Mouse (Mus musculus) intestine, embryonic 14.5 days (tissue): ENCODE data around the gene Gna11. TPM values are rescaled to one million over a fixed set of nuclear protein-coding genes. Genes with fewer than 3 reads are reported as not detected.

Source experiments
- ATAC-seq: fragments of 200-750 bp; cut with Nextera tagmentation; replicated peaks from 2 replicates; pipeline ENCODE4 v1.8.0; 2017; ENCODE audit warnings: low read depth, moderate number of reproducible peaks, moderate TSS enrichment, moderate library complexity; ENCODE audit not compliant: low FRiP score, low TSS enrichment
- DNase-seq: peaks from one replicate; pipeline ENCODE4 v3.0.0-alpha.2; 2018; ENCODE audit warnings: low spot score
- H3K27ac ChIP-seq: fragments of 300-500 bp; sonication (generic); 2 replicates; pipeline ENCODE4 v1.5.1; 2014; ENCODE audit warnings: low read depth, mild to moderate bottlenecking, control low read depth
- H3K27me3 ChIP-seq: fragments of 300-500 bp; sonication (generic); replicated peaks from 2 replicates; pipeline ENCODE4 v1.6.1; 2014; ENCODE audit warnings: low read length, control low read depth; ENCODE audit not compliant: control insufficient read depth, insufficient read depth
- H3K36me3 ChIP-seq: fragments of 300-500 bp; sonication (generic); 2 replicates; pipeline ENCODE4 v1.6.1; 2014; ENCODE audit warnings: low read length, control low read depth; ENCODE audit not compliant: control insufficient read depth, insufficient read depth
- H3K4me1 ChIP-seq: fragments of 300-500 bp; sonication (generic); replicated peaks from 2 replicates; pipeline ENCODE4 v1.6.1; 2014; ENCODE audit warnings: low read length, control low read depth, mixed read lengths; ENCODE audit not compliant: control insufficient read depth, insufficient read depth
- H3K4me2 ChIP-seq: fragments of 300-500 bp; sonication (generic); 2 replicates; pipeline ENCODE4 v1.6.1; 2014; ENCODE audit warnings: low read length
- H3K4me3 ChIP-seq: fragments of 300-500 bp; sonication (generic); 2 replicates; pipeline ENCODE4 v1.5.1; 2014; ENCODE audit warnings: low read depth, low read length, control low read depth, mixed read lengths
- H3K9ac ChIP-seq: fragments of 300-500 bp; sonication (generic); 2 replicates; pipeline ENCODE4 v1.6.1; 2014; ENCODE audit warnings: mild to moderate bottlenecking, low read length
- H3K9me3 ChIP-seq: fragments of 300-500 bp; sonication (generic); 2 replicates; pipeline ENCODE4 v1.6.1; 2016; ENCODE audit warnings: low read length, control low read depth; ENCODE audit not compliant: control insufficient read depth
- WGBS: fragments of 180-500 bp; shearing (Covaris S2); extraction: QIAGEN DNeasy Blood & Tissue Kit; methylation state at CpG from one replicate; pipeline ENCODE4 v1.1.7; 2014; 5-methylcytosine and 5-hydroxymethylcytosine counted together
- polyA plus RNA-seq: library from polyadenylated mRNA; unstranded; fragments of >200 nt; fragmentation: Nextera tagmentation; extraction: Ambion mirVana; gene quantifications from 2 replicates; pipeline ENCODE4 v1.2.1, GENCODE M21; 2014

Gene Gna11
- polyA plus RNA-seq, 1 experiment from 2014 or later = 171 TPM

GRCm38 (mm10) chr10:81562411-81562810 is 17.4 kb upstream of the Gna11 start:
- no peak overlapping the region for H3K9ac ChIP-seq
- H3K36me3 ChIP-seq = peaks cover 41% of the 10 kb centered on the region
- H3K9me3 ChIP-seq = no peaks in the 10 kb centered on the region
- peak overlapping the region; percentile 18 for H3K4me2 ChIP-seq
- ATAC-seq = no peak
- peaks cover 35% of the 10 kb centered on the region for H3K4me1 ChIP-seq
- H3K4me3 ChIP-seq = no peak overlapping the region
- no peak overlapping the region for H3K27ac ChIP-seq
- no peaks in the 10 kb centered on the region for H3K27me3 ChIP-seq
- DNase-seq = no peak
- 72% methylated on average over 6 of the region's 6 CpGs for WGBS

GRCm38 (mm10) chr10:81560719-81561459 is 15.9 kb upstream of the Gna11 start:
- DNase-seq (no peak), ATAC-seq (peak; percentile 9; the same call in 1 of the 2 replicates)
- Histone ChIP-seq H3K4me2 (peak overlapping the region; percentile 88), H3K9me3 (no peaks in the 10 kb centered on the region), H3K27me3 (no peaks in the 10 kb centered on the region), H3K9ac (peak overlapping the region; percentile 96), H3K27ac (peak overlapping the region; percentile 90), H3K4me1 (peaks cover 35% of the 10 kb centered on the region), H3K36me3 (peaks cover 30% of the 10 kb centered on the region), H3K4me3 (peak overlapping the region; percentile 76)
- WGBS = 8% methylated on average over 16 of the region's 16 CpGs

GRCm38 (mm10) chr10:81559627-81560539 is 14.9 kb upstream of the Gna11 start:
- peak overlapping the region; percentile 96 for H3K9ac ChIP-seq
- WGBS = under 1% methylated on average over 27 of the region's 36 CpGs
- DNase-seq (peak; percentile 71), ATAC-seq (peak; percentile 11)
- no peaks in the 10 kb centered on the region for H3K27me3 ChIP-seq
- peaks cover 20% of the 10 kb centered on the region for H3K36me3 ChIP-seq
- peaks cover 35% of the 10 kb centered on the region for H3K4me1 ChIP-seq
- peak overlapping the region; percentile 88 for H3K4me2 ChIP-seq
- H3K9me3 ChIP-seq = no peaks in the 10 kb centered on the region
- H3K4me3 ChIP-seq = peak overlapping the region; percentile 76
- H3K27ac ChIP-seq = peak overlapping the region; percentile 90

- peaks cover 13% of the 10 kb centered on the region for H3K36me3 ChIP-seq
- H3K27me3 ChIP-seq = no peaks in the 10 kb centered on the region
- WGBS = under 1% methylated on average over 33 of the region's 53 CpGs
- ATAC-seq = peak; percentile 58
- DNase-seq = peak; percentile 78
- H3K9ac ChIP-seq = peak within 1 kb of the TSS; percentile 96
- peaks cover 28% of the 10 kb centered on the region for H3K4me1 ChIP-seq
- H3K27ac ChIP-seq = peak within 1 kb of the TSS; percentile 90
- H3K9me3 ChIP-seq = no peaks in the 10 kb centered on the region
- H3K4me3 ChIP-seq = peak within 1 kb of the TSS; percentile 76
- peak within 1 kb of the TSS; percentile 88 for H3K4me2 ChIP-seq
Measured at GRCm38 (mm10) chr10:81559163-81559626, 14.2 kb upstream of the Gna11 start, which contains the start of gene Aes. Aes (plus strand) TSS chr10:81559488.

- no peak overlapping the region for H3K9ac ChIP-seq
- WGBS = 32% methylated on average over 1 of the region's 1 CpGs
- H3K4me3 ChIP-seq = no peak overlapping the region
- H3K27me3 ChIP-seq = no peaks in the 10 kb centered on the region
- H3K4me1 ChIP-seq = peaks cover 13% of the 10 kb centered on the region
- no peak for ATAC-seq
- DNase-seq = no peak
- no peak overlapping the region for H3K4me2 ChIP-seq
- H3K27ac ChIP-seq = no peak overlapping the region
- H3K9me3 ChIP-seq = no peaks in the 10 kb centered on the region
- peaks cover 10% of the 10 kb centered on the region for H3K36me3 ChIP-seq
Measured at GRCm38 (mm10) chr10:81557491-81557890, 12.5 kb upstream of the Gna11 start.

GRCm38 (mm10) chr10:81556282-81556681 is 11.3 kb upstream of the Gna11 start:
- H3K9ac ChIP-seq = no peak overlapping the region
- no peaks in the 10 kb centered on the region for H3K27me3 ChIP-seq
- 75% methylated on average over 3 of the region's 3 CpGs for WGBS
- ATAC-seq (no peak), DNase-seq (no peak)
- H3K4me1 ChIP-seq = peaks cover 8% of the 10 kb centered on the region
- no peaks in the 10 kb centered on the region for H3K36me3 ChIP-seq
- no peak overlapping the region for H3K4me2 ChIP-seq
- no peaks in the 10 kb centered on the region for H3K9me3 ChIP-seq
- no peak overlapping the region for H3K4me3 ChIP-seq
- no peak overlapping the region for H3K27ac ChIP-seq

- Histone ChIP-seq H3K27ac (no peak overlapping the region), H3K36me3 (no peaks in the 10 kb centered on the region), H3K9me3 (no peaks in the 10 kb centered on the region), H3K9ac (no peak overlapping the region), H3K27me3 (no peaks in the 10 kb centered on the region), H3K4me2 (no peak overlapping the region), H3K4me3 (no peak overlapping the region), H3K4me1 (no peaks in the 10 kb centered on the region)
- WGBS = 74% methylated on average over 6 of the region's 6 CpGs
- DNase-seq (no peak), ATAC-seq (no peak)
Measured at GRCm38 (mm10) chr10:81553807-81554755, 9.1 kb upstream of the Gna11 start.

GRCm38 (mm10) chr10:81553232-81553631 is 8.2 kb upstream of the Gna11 start:
- H3K9me3 ChIP-seq = no peaks in the 10 kb centered on the region
- H3K4me2 ChIP-seq = no peak overlapping the region
- H3K27ac ChIP-seq = no peak overlapping the region
- no peaks in the 10 kb centered on the region for H3K27me3 ChIP-seq
- WGBS = 83% methylated on average over 5 of the region's 5 CpGs
- ATAC-seq (no peak), DNase-seq (no peak)
- H3K36me3 ChIP-seq = no peaks in the 10 kb centered on the region
- H3K4me1 ChIP-seq = peaks cover 4% of the 10 kb centered on the region; the same call in 1 of the 2 replicates
- no peak overlapping the region for H3K9ac ChIP-seq
- no peak overlapping the region for H3K4me3 ChIP-seq
